ENCODE assay signal across 8 mouse cellular contexts in the genomic region with DNA sequence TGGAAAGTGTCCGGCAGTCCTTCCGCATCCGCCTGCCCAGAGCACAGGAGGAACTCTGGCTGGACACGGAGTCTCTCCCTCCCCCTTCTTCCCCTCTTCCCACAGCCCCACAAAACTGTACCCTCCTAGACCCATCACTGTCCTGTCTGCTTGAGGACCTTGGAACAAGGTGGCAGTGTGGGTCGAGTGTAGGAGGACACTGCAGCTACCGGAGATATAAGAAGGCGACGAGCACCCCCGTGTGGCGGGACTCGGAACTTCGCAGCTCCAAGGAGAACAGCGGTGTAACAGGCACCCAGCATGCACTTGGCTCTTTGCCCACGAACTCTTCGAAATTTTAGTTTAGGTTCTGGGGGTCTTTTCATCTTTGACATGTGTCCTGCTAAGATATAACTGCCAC. TPM values are rescaled to one million over a fixed set of nuclear protein-coding genes. Genes with fewer than 3 reads are reported as not detected.
A peak's percentile ranks its signal among the peaks of the same experiment; 100 is the strongest.
DNase-seq lines count a peak whose midpoint lies in the region; ATAC-seq and TF ChIP-seq lines count a peak whose summit lies in the region.

No protein-coding gene starts in this region.

- H3K9ac ChIP-seq in heart, embryonic 13.5 days = peak overlapping the region; percentile 41
- H3K9ac ChIP-seq in kidney, postnatal 0 days (ENCODE audit: low read depth, low read length) = 0 out of 2 replicates have a peak overlapping the region, but pooled peaks have one; percentile 27
- H3K9ac ChIP-seq in liver, embryonic 12.5 days = 0 out of 2 replicates have a peak overlapping the region, but pooled peaks have one; percentile 45

- no peaks in the 10 kb centered on the region for H3K27me3 ChIP-seq in C2C12 (ENCODE audit: control insufficient read depth, insufficient read depth, insufficient read length)
- H3K27me3 ChIP-seq in erythroblast, embryonic 14.5 days (ENCODE audit: control insufficient read depth) = peaks cover 37% of the 10 kb centered on the region
- H3K27me3 ChIP-seq in heart, embryonic 13.5 days (replicated peaks) = 0 out of 2 replicates have a peak, but pooled peaks cover 13% of the 10 kb centered on the region
- no peaks in the 10 kb centered on the region for H3K27me3 ChIP-seq in kidney, postnatal 0 days (ENCODE audit: insufficient read depth, low read length)
- peaks cover 47% of the 10 kb centered on the region for H3K27me3 ChIP-seq in liver, embryonic 12.5 days (replicated peaks)
- H3K27me3 ChIP-seq in splenic B cell, adult 2 months (ENCODE audit: control insufficient read depth, insufficient read depth, low read length, poor library complexity, severe bottlenecking) = no peaks in the 10 kb centered on the region

- H3K36me3 ChIP-seq in C2C12 (ENCODE audit: control insufficient read depth, insufficient read depth) = no peaks in the 10 kb centered on the region
- no peaks in the 10 kb centered on the region for H3K36me3 ChIP-seq in erythroblast, embryonic 14.5 days (ENCODE audit: control insufficient read depth)
- H3K36me3 ChIP-seq in heart, embryonic 13.5 days = no peaks in the 10 kb centered on the region
- H3K36me3 ChIP-seq in kidney, postnatal 0 days (ENCODE audit: insufficient read depth, low read length) = no peaks in the 10 kb centered on the region
- no peaks in the 10 kb centered on the region for H3K36me3 ChIP-seq in liver, embryonic 12.5 days
- no peaks in the 10 kb centered on the region for H3K36me3 ChIP-seq in splenic B cell, adult 2 months (ENCODE audit: control insufficient read depth, insufficient read depth, low read length, poor library complexity, severe bottlenecking)

- no peak for TF ChIP-seq POLR2A in brain, embryonic 14.5 days (IDR thresholded peaks at IDR 0.05; ENCODE audit: borderline replicate concordance, extremely low read depth, insufficient read depth, insufficient read length, poor library complexity, severe bottlenecking)

- no peaks in the 10 kb centered on the region for H3K79me3 ChIP-seq in C2C12 (ENCODE audit: low read depth)

- H3K9me3 ChIP-seq in erythroblast, embryonic 14.5 days (ENCODE audit: control insufficient read depth, low read length) = no peaks in the 10 kb centered on the region
- H3K9me3 ChIP-seq in heart, embryonic 13.5 days = no peaks in the 10 kb centered on the region
- H3K9me3 ChIP-seq in kidney, postnatal 0 days (replicated peaks; ENCODE audit: low read length) = no peaks in the 10 kb centered on the region
- H3K9me3 ChIP-seq in liver, embryonic 12.5 days (replicated peaks) = no peaks in the 10 kb centered on the region

- peak overlapping the region; percentile 55 for H3K4me2 ChIP-seq in heart, embryonic 13.5 days
- peak overlapping the region; percentile 56 for H3K4me2 ChIP-seq in kidney, postnatal 0 days (ENCODE audit: low read length)
- H3K4me2 ChIP-seq in liver, embryonic 12.5 days = peak overlapping the region; percentile 53

- peak; percentile 89 for DNase-seq in brain, embryonic 14.5 days (ENCODE audit: low read depth)
- peak; percentile 92 for DNase-seq in kidney, postnatal 0 days (ENCODE audit: low spot score)
- peak; percentile 87 for DNase-seq in naive thymus-derived CD4-positive, alpha-beta T cell, adult 2 months (ENCODE audit: low read depth)
- DNase-seq in splenic B cell, adult 2 months (ENCODE audit: low read depth, low spot score) = peak; percentile 86

- H3K79me2 ChIP-seq in C2C12 (ENCODE audit: control insufficient read depth, insufficient read depth) = no peaks in the 10 kb centered on the region

- no peak overlapping the region for H3ac ChIP-seq in C2C12 (ENCODE audit: control insufficient read depth, insufficient read length, low read depth)

- H3K4me3 ChIP-seq in C2C12 (ENCODE audit: insufficient read depth, poor library complexity, severe bottlenecking) = no peak overlapping the region
- peak overlapping the region; percentile 25 for H3K4me3 ChIP-seq in erythroblast, embryonic 14.5 days (replicated peaks)
- peak overlapping the region; percentile 23; the same call in 1 of the 2 replicates for H3K4me3 ChIP-seq in heart, embryonic 13.5 days
- H3K4me3 ChIP-seq in kidney, postnatal 0 days (replicated peaks; ENCODE audit: low read depth, low read length) = peak overlapping the region; percentile 16; the same call in 1 of the 2 replicates
- H3K4me3 ChIP-seq in liver, embryonic 12.5 days = peak overlapping the region; percentile 18; the same call in 1 of the 2 replicates

- TF ChIP-seq CTCF in C2C12 (IDR thresholded peaks at IDR 0.05; ENCODE audit: control insufficient read depth, insufficient read depth, insufficient read length) = peak; percentile 58
- TF ChIP-seq CTCF in brain, embryonic 14.5 days (IDR thresholded peaks at IDR 0.05; ENCODE audit: borderline replicate concordance, extremely low read depth, insufficient read depth, insufficient read length) = peak; percentile 97
- TF ChIP-seq CTCF in kidney, postnatal 0 days (IDR thresholded peaks at IDR 0.05; ENCODE audit: low read depth) = peak; percentile 92

- WGBS in heart, embryonic 13.5 days = 10% methylated on average over 15 of the region's 15 CpGs
- 8% methylated on average over 15 of the region's 15 CpGs for WGBS in kidney, postnatal 0 days
- 11% methylated on average over 15 of the region's 15 CpGs for WGBS in liver, embryonic 12.5 days (ENCODE audit: insufficient replicate concordance)

- ATAC-seq in heart, embryonic 13.5 days (ENCODE audit: extremely low read depth, insufficient number of reproducible peaks, low FRiP score, low TSS enrichment) = no peak
- peak; percentile 83 for ATAC-seq in kidney, postnatal 0 days (replicated peaks; ENCODE audit: low FRiP score, low read depth)
- ATAC-seq in liver, embryonic 12.5 days = peak; percentile 77

- no peak overlapping the region for H3K27ac ChIP-seq in heart, embryonic 13.5 days (replicated peaks)
- no peak overlapping the region for H3K27ac ChIP-seq in kidney, postnatal 0 days
- no peak overlapping the region for H3K27ac ChIP-seq in liver, embryonic 12.5 days

- peaks cover 20% of the 10 kb centered on the region for H3K4me1 ChIP-seq in erythroblast, embryonic 14.5 days (ENCODE audit: control insufficient read depth)
- H3K4me1 ChIP-seq in heart, embryonic 13.5 days = 0 out of 2 replicates have a peak, but pooled peaks cover 4% of the 10 kb centered on the region
- H3K4me1 ChIP-seq in kidney, postnatal 0 days (replicated peaks; ENCODE audit: insufficient read depth, low read length) = no peaks in the 10 kb centered on the region
- peaks cover 10% of the 10 kb centered on the region for H3K4me1 ChIP-seq in liver, embryonic 12.5 days

TF ChIP-seq in C2C12, 6 proteins besides CTCF, POLR2A, EP300 and RAD21:
- TF ChIP-seq MYOG (IDR thresholded peaks at IDR 0.05; ENCODE audit: control insufficient read depth, extremely low read depth, insufficient read length) (no peak), MYOD1 (IDR thresholded peaks at IDR 0.05; ENCODE audit: control insufficient read depth, insufficient read length, low read depth) (no peak), CEBPB (IDR thresholded peaks at IDR 0.05; ENCODE audit: low read depth) (no peak)

RNA-seq across cellular contexts. Expression of a gene that starts 23.0 kb away (rescaled TPM):
- polyA plus RNA-seq in C2C12 (2012; fragmentation: generic; extraction: Trizol) = 21.7 TPM
- polyA plus RNA-seq in brain, embryonic 14.5 days (2012; rRNA removed) = 33.3 and 48.4 TPM in 2 replicates
- 0.02 and 0.05 TPM in 2 replicates for polyA plus RNA-seq in erythroblast, embryonic 14.5 days (2012)
- polyA plus RNA-seq in heart, embryonic 13.5 days (2015; fragmentation: Nextera tagmentation; extraction: Ambion mirVana) = 11.5 and 12.1 TPM in 2 replicates
- polyA plus RNA-seq in kidney, postnatal 0 days (2015; fragmentation: Nextera tagmentation; extraction: Ambion mirVana) = 6.6 TPM in 2 replicates
- polyA plus RNA-seq in liver, embryonic 12.5 days (2016; fragmentation: Nextera tagmentation; extraction: Ambion mirVana) = 2.6 and 3.1 TPM in 2 replicates

RNA-seq across cellular contexts. Expression of a gene that starts 24.7 kb away (rescaled TPM):
- polyA plus RNA-seq in C2C12 (2012; fragmentation: generic; extraction: Trizol) = 0.11 TPM
- polyA plus RNA-seq in brain, embryonic 14.5 days (2012; rRNA removed) = 1.2 TPM in 2 replicates
- polyA plus RNA-seq in erythroblast, embryonic 14.5 days (2012) = 0.09 and 1.1 TPM in 2 replicates
- 4.6 and 8.0 TPM in 2 replicates for polyA plus RNA-seq in heart, embryonic 13.5 days (2015; fragmentation: Nextera tagmentation; extraction: Ambion mirVana)
- polyA plus RNA-seq in kidney, postnatal 0 days (2015; fragmentation: Nextera tagmentation; extraction: Ambion mirVana) = 0.37 TPM in 1 of 2 replicates, not detected in the other
- 4.2 and 5.2 TPM in 2 replicates for polyA plus RNA-seq in liver, embryonic 12.5 days (2016; fragmentation: Nextera tagmentation; extraction: Ambion mirVana)

RNA-seq across cellular contexts. Expression of a gene that starts 28.3 kb away (rescaled TPM):
- polyA plus RNA-seq in C2C12 (2012; fragmentation: generic; extraction: Trizol) = not detected
- polyA plus RNA-seq in brain, embryonic 14.5 days (2012; rRNA removed) = 4,753 and 6,821 TPM in 2 replicates
- 130,484 and 191,888 TPM in 2 replicates for polyA plus RNA-seq in erythroblast, embryonic 14.5 days (2012)
- 42,363 and 67,294 TPM in 2 replicates for polyA plus RNA-seq in heart, embryonic 13.5 days (2015; fragmentation: Nextera tagmentation; extraction: Ambion mirVana)
- 2,400 and 2,472 TPM in 2 replicates for polyA plus RNA-seq in kidney, postnatal 0 days (2015; fragmentation: Nextera tagmentation; extraction: Ambion mirVana)
- polyA plus RNA-seq in liver, embryonic 12.5 days (2016; fragmentation: Nextera tagmentation; extraction: Ambion mirVana) = 121,851 and 123,321 TPM in 2 replicates

RNA-seq across cellular contexts. Expression of a gene that starts 37.8 kb away (rescaled TPM):
- not detected for polyA plus RNA-seq in C2C12 (2012; fragmentation: generic; extraction: Trizol)
- 1.4 and 2.4 TPM in 2 replicates for polyA plus RNA-seq in brain, embryonic 14.5 days (2012; rRNA removed)
- polyA plus RNA-seq in erythroblast, embryonic 14.5 days (2012) = 7.5 and 8.6 TPM in 2 replicates
- polyA plus RNA-seq in heart, embryonic 13.5 days (2015; fragmentation: Nextera tagmentation; extraction: Ambion mirVana) = 9.6 and 10.0 TPM in 2 replicates
- 0.87 and 0.92 TPM in 2 replicates for polyA plus RNA-seq in kidney, postnatal 0 days (2015; fragmentation: Nextera tagmentation; extraction: Ambion mirVana)
- polyA plus RNA-seq in liver, embryonic 12.5 days (2016; fragmentation: Nextera tagmentation; extraction: Ambion mirVana) = 116 and 122 TPM in 2 replicates

RNA-seq across cellular contexts. Expression of a gene that starts 41.3 kb away (rescaled TPM):
- polyA plus RNA-seq in C2C12 (2012; fragmentation: generic; extraction: Trizol) = 12.1 TPM
- polyA plus RNA-seq in brain, embryonic 14.5 days (2012; rRNA removed) = 2,049 and 2,752 TPM in 2 replicates
- 387,305 and 409,151 TPM in 2 replicates for polyA plus RNA-seq in erythroblast, embryonic 14.5 days (2012)
- 17,648 and 28,254 TPM in 2 replicates for polyA plus RNA-seq in heart, embryonic 13.5 days (2015; fragmentation: Nextera tagmentation; extraction: Ambion mirVana)
- polyA plus RNA-seq in kidney, postnatal 0 days (2015; fragmentation: Nextera tagmentation; extraction: Ambion mirVana) = 1,023 and 1,027 TPM in 2 replicates
- polyA plus RNA-seq in liver, embryonic 12.5 days (2016; fragmentation: Nextera tagmentation; extraction: Ambion mirVana) = 52,845 and 54,272 TPM in 2 replicates

Comparison
In these comparisons a context has a peak if more than half of its experiments do, and no peak if none do; other contexts are left out.
1. RNA of a gene that starts 28.3 kb away (polyA plus RNA-seq): 130,484 to 191,888 TPM in erythroblast, embryonic 14.5 days, 121,851 to 123,321 TPM in liver, embryonic 12.5 days, 42,363 to 67,294 TPM in heart, embryonic 13.5 days, 4,753 to 6,821 TPM in brain, embryonic 14.5 days and 2,400 to 2,472 TPM in kidney, postnatal 0 days; not detected in C2C12 (single experiment); every median in the first group is over 1,000 times any median in the second.
2. Peak in every context shown above with its lines, with median percentiles within 50 percentile points of each other: CTCF ChIP-seq, DNase-seq, H3K4me2 ChIP-seq and H3K9ac ChIP-seq.